Comparison of ENCODE assay signal across 8 mouse cellular contexts in genomic region chr13:63431857-63432191, GRCm38 (mm10).
A peak's percentile ranks its signal among the peaks of the same experiment; 100 is the strongest.
DNase-seq lines count a peak whose midpoint lies in the region; ATAC-seq and TF ChIP-seq lines count a peak whose summit lies in the region.

No protein-coding gene starts in this region.

- peak overlapping the region; percentile 67 for H3K4me2 ChIP-seq in limb, embryonic 14.5 days (replicated peaks; ENCODE audit: low read depth, low read length, severe bottlenecking)
- peak overlapping the region; percentile 71 for H3K4me2 ChIP-seq in stomach, embryonic 15.5 days

- H3K36me3 ChIP-seq in spleen, adult 2 months (ENCODE audit: control insufficient read depth, insufficient read depth, low read length), result no peaks in the 10 kb centered on the region
- no peaks in the 10 kb centered on the region for H3K36me3 ChIP-seq in limb, embryonic 14.5 days (ENCODE audit: control insufficient read depth, insufficient read depth, low read length)
- no peaks in the 10 kb centered on the region for H3K36me3 ChIP-seq in stomach, embryonic 15.5 days

- H3K27ac ChIP-seq in cerebellum, adult 2 months (ENCODE audit: insufficient read depth, low read length), result peak overlapping the region; percentile 82
- peak overlapping the region; percentile 98 for H3K27ac ChIP-seq in spleen, adult 2 months (ENCODE audit: insufficient read depth, low read length)
- H3K27ac ChIP-seq in limb, embryonic 14.5 days (replicated peaks; ENCODE audit: low read depth, low read length), result peak overlapping the region; percentile 95
- peak overlapping the region; percentile 99 for H3K27ac ChIP-seq in stomach, embryonic 15.5 days

- peak overlapping the region; percentile 78 for H3K4me3 ChIP-seq in cerebellum, adult 2 months (replicated peaks; ENCODE audit: insufficient read depth, low read depth, low read length)
- H3K4me3 ChIP-seq in spleen, adult 2 months (ENCODE audit: extremely low read depth, insufficient read depth, insufficient read length), result peak overlapping the region; percentile 89
- H3K4me3 ChIP-seq in limb, embryonic 14.5 days (replicated peaks; ENCODE audit: low read length), result peak overlapping the region; percentile 52
- H3K4me3 ChIP-seq in stomach, embryonic 15.5 days (replicated peaks), result peak overlapping the region; percentile 60

- H3K9ac ChIP-seq in limb, embryonic 14.5 days (ENCODE audit: low read depth, low read length, severe bottlenecking), result peak overlapping the region; percentile 65
- peak overlapping the region; percentile 53; the same call in 1 of the 2 replicates for H3K9ac ChIP-seq in stomach, embryonic 15.5 days

- ATAC-seq in limb, embryonic 14.5 days (ENCODE audit: low FRiP score, low read depth), result no peak
- no peak for ATAC-seq in stomach, embryonic 15.5 days (ENCODE audit: insufficient read depth, low FRiP score, low read depth)

- H3K4me1 ChIP-seq in cerebellum, adult 2 months (ENCODE audit: control insufficient read depth, insufficient read depth, low read length), result 0 out of 2 replicates have a peak, but pooled peaks cover 3% of the 10 kb centered on the region
- H3K4me1 ChIP-seq in spleen, adult 2 months (ENCODE audit: control insufficient read depth, insufficient read depth, insufficient read length), result peaks cover 2% of the 10 kb centered on the region; the same call in 1 of the 2 replicates
- peaks cover 3% of the 10 kb centered on the region; the same call in 1 of the 2 replicates for H3K4me1 ChIP-seq in limb, embryonic 14.5 days (ENCODE audit: control insufficient read depth, insufficient read depth, low read length)
- H3K4me1 ChIP-seq in stomach, embryonic 15.5 days, result peaks cover 5% of the 10 kb centered on the region; the same call in 1 of the 2 replicates

- no peak for TF ChIP-seq CTCF in cerebellum, adult 2 months (IDR thresholded peaks at IDR 0.05; ENCODE audit: borderline replicate concordance, insufficient read depth, low read depth, low read length)
- no peak for TF ChIP-seq CTCF in spleen, adult 2 months (IDR thresholded peaks at IDR 0.05; ENCODE audit: extremely low read depth, insufficient read depth, insufficient read length, insufficient replicate concordance)

- WGBS in cerebellum, adult 2 months, result 6% methylated on average over 5 of the region's 5 CpGs
- 2% methylated on average over 5 of the region's 5 CpGs for WGBS in spleen, adult 2 months
- 21% methylated on average over 5 of the region's 5 CpGs for WGBS in limb, embryonic 14.5 days
- 7% methylated on average over 5 of the region's 5 CpGs for whole genome bisulfite sequencing in stomach, embryonic 15.5 days

- H3K9me3 ChIP-seq in limb, embryonic 14.5 days (ENCODE audit: control insufficient read depth, low read length), result no peaks in the 10 kb centered on the region
- H3K9me3 ChIP-seq in stomach, embryonic 15.5 days, result no peaks in the 10 kb centered on the region

- DNase-seq in cerebellum, adult 2 months, result no peak
- no peak for DNase-seq in cerebellum, adult 8-10 months
- no peak for DNase-seq in spleen, adult 2 months (ENCODE audit: low read depth in 1 of 2, low spot score in 2 of 2)
- no peak for DNase-seq in spleen, postnatal 36 days (ENCODE audit: low spot score in 2 of 2)
- no peak for DNase-seq in limb, embryonic 14.5 days (ENCODE audit: low spot score)
- no peak for DNase-seq in thymus, postnatal 36 days
- no peak for DNase-seq in layer of hippocampus, postnatal 36 days

- TF ChIP-seq POLR2A in cerebellum, adult 2 months (IDR thresholded peaks at IDR 0.05; ENCODE audit: borderline replicate concordance, insufficient read depth, low read length), result no peak
- no peak for TF ChIP-seq POLR2A in spleen, adult 2 months (IDR thresholded peaks at IDR 0.05; ENCODE audit: low read depth, low read length)
- no peak for TF ChIP-seq POLR2A in limb, embryonic 14.5 days (IDR thresholded peaks at IDR 0.05; ENCODE audit: borderline replicate concordance, extremely low read depth, insufficient read depth, insufficient read length)

- H3K27me3 ChIP-seq in cerebellum, adult 2 months (ENCODE audit: control insufficient read depth, insufficient read depth, low read length), result no peaks in the 10 kb centered on the region
- H3K27me3 ChIP-seq in spleen, adult 2 months (ENCODE audit: control insufficient read depth, insufficient read depth, low read length), result no peaks in the 10 kb centered on the region
- no peaks in the 10 kb centered on the region for H3K27me3 ChIP-seq in limb, embryonic 14.5 days (ENCODE audit: control insufficient read depth, insufficient read depth, low read length)
- no peaks in the 10 kb centered on the region for H3K27me3 ChIP-seq in stomach, embryonic 15.5 days (replicated peaks)
